Mouse (Mus musculus): ENCODE results near the gene Stpg4. TPM values are rescaled to one million over a fixed set of nuclear protein-coding genes. Genes with fewer than 3 reads are reported as not detected.

The Stpg4 gene
- polyA plus RNA-seq, 1 experiment = not detected

DNA sequence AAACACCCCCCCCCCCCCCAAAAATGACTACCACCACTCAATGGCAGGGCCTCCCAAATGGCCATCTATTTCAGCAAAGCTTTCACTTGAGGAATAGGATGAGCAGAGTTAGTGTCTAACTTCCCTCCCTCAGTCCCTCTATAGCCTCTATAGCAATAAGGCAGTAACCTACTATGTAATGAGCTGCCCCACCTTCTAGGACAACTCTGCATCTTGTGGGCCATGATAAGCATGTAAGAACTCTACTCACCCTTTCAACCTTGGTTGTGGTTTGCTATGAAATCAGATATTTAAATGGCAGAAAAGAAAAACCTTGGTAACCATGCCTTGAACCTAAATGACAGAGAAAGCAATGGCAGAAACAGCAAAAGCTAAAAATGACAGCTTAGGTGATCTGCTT lies 4.8 kb upstream of the Stpg4 start:
- Histone ChIP-seq H3K27me3 (ENCODE audit: control insufficient read depth, insufficient read depth, low read length) (no peaks in the 10 kb centered on the region), H3K4me1 (ENCODE audit: control insufficient read depth, insufficient read depth, low read length) (peaks cover 4% of the 10 kb centered on the region; the same call in 1 of the 2 replicates), H3K27ac (ENCODE audit: insufficient read depth, low read length) (no peak overlapping the region), H3K4me3 (replicated peaks; ENCODE audit: insufficient read depth, low read depth, low read length) (no peak overlapping the region)
- TF ChIP-seq POLR2A (IDR thresholded peaks at IDR 0.05; ENCODE audit: borderline replicate concordance, insufficient read depth, low read length) (no peak), CTCF (IDR thresholded peaks at IDR 0.05; ENCODE audit: borderline replicate concordance, insufficient read depth, low read depth, low read length) (no peak)
- DNase-seq = no peak

GRCm38 (mm10) chr17:87429431-87429830 lies 1.9 kb upstream of the Stpg4 start:
- no peak for TF ChIP-seq CTCF (IDR thresholded peaks at IDR 0.05; ENCODE audit: borderline replicate concordance, insufficient read depth, low read depth, low read length)
- TF ChIP-seq POLR2A (IDR thresholded peaks at IDR 0.05; ENCODE audit: borderline replicate concordance, insufficient read depth, low read length) = no peak
- DNase-seq = no peak
- H3K27ac ChIP-seq (ENCODE audit: insufficient read depth, low read length) = no peak overlapping the region
- no peak overlapping the region for H3K4me3 ChIP-seq (replicated peaks; ENCODE audit: insufficient read depth, low read depth, low read length)
- no peaks in the 10 kb centered on the region for H3K27me3 ChIP-seq (ENCODE audit: control insufficient read depth, insufficient read depth, low read length)
- 78% methylated on average over 3 of the region's 3 CpGs for WGBS
- 0 out of 2 replicates have a peak, but pooled peaks cover 2% of the 10 kb centered on the region for H3K4me1 ChIP-seq (ENCODE audit: control insufficient read depth, insufficient read depth, low read length)

DNA sequence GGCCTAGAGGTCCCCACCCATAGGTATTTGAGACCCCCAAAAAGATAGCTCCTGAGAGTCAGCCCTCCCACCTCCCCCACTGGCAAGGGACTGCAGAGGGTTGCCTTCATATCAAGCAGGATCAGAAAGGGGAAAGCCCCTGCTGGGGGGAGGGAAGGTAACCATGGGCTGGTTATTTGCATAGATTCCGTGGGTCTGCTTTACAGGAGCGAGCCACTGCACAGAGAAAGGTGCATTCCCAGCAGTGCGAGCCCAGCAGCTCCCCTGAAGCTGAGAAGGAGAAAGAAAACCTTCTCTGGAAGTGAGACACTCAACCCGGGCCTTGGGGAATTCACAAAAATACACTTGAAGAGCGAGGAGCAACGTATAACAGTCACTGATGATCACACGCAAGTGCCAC lies 9.5 kb downstream of the Stpg4 start:
- no peak for DNase-seq
- WGBS = 82% methylated on average over 7 of the region's 7 CpGs
- TF ChIP-seq CTCF (IDR thresholded peaks at IDR 0.05; ENCODE audit: borderline replicate concordance, insufficient read depth, low read depth, low read length) = no peak
- TF ChIP-seq POLR2A (IDR thresholded peaks at IDR 0.05; ENCODE audit: borderline replicate concordance, insufficient read depth, low read length) = no peak
- H3K27ac ChIP-seq (ENCODE audit: insufficient read depth, low read length) = no peak overlapping the region
- no peaks in the 10 kb centered on the region for H3K4me1 ChIP-seq (ENCODE audit: control insufficient read depth, insufficient read depth, low read length)
- no peaks in the 10 kb centered on the region for H3K27me3 ChIP-seq (ENCODE audit: control insufficient read depth, insufficient read depth, low read length)
- H3K4me3 ChIP-seq (replicated peaks; ENCODE audit: insufficient read depth, low read depth, low read length) = no peak overlapping the region

GRCm38 (mm10) chr17:87406646-87407045 lies 20.9 kb downstream of the Stpg4 start:
- no peak for DNase-seq

GRCm38 (mm10) chr17:87405576-87405975 lies 22.0 kb downstream of the Stpg4 start:
- 76% methylated on average over 11 of the region's 11 CpGs for WGBS

More at GRCm38 (mm10) chr17:87406646-87407045, 20.9 kb downstream of the Stpg4 start:
- Histone ChIP-seq H3K4me3 (replicated peaks; ENCODE audit: insufficient read depth, low read depth, low read length) (no peak overlapping the region), H3K27me3 (ENCODE audit: control insufficient read depth, insufficient read depth, low read length) (no peaks in the 10 kb centered on the region), H3K27ac (ENCODE audit: insufficient read depth, low read length) (no peak overlapping the region), H3K4me1 (ENCODE audit: control insufficient read depth, insufficient read depth, low read length) (no peaks in the 10 kb centered on the region)
- 82% methylated on average over 4 of the region's 4 CpGs for WGBS
- no peak for TF ChIP-seq CTCF (IDR thresholded peaks at IDR 0.05; ENCODE audit: borderline replicate concordance, insufficient read depth, low read depth, low read length)
- TF ChIP-seq POLR2A (IDR thresholded peaks at IDR 0.05; ENCODE audit: borderline replicate concordance, insufficient read depth, low read length) = no peak

GRCm38 (mm10) chr17:87403462-87403861 lies 24.1 kb downstream of the Stpg4 start:
- Histone ChIP-seq H3K4me1 (ENCODE audit: control insufficient read depth, insufficient read depth, low read length) (no peaks in the 10 kb centered on the region), H3K27me3 (ENCODE audit: control insufficient read depth, insufficient read depth, low read length) (no peaks in the 10 kb centered on the region), H3K27ac (ENCODE audit: insufficient read depth, low read length) (no peak overlapping the region), H3K4me3 (replicated peaks; ENCODE audit: insufficient read depth, low read depth, low read length) (no peak overlapping the region)
- 87% methylated on average over 4 of the region's 4 CpGs for WGBS
- no peak for TF ChIP-seq POLR2A (IDR thresholded peaks at IDR 0.05; ENCODE audit: borderline replicate concordance, insufficient read depth, low read length)
- TF ChIP-seq CTCF (IDR thresholded peaks at IDR 0.05; ENCODE audit: borderline replicate concordance, insufficient read depth, low read depth, low read length) = no peak
- DNase-seq = no peak

More at GRCm38 (mm10) chr17:87405576-87405975, 22.0 kb downstream of the Stpg4 start:
- no peak for TF ChIP-seq POLR2A (IDR thresholded peaks at IDR 0.05; ENCODE audit: borderline replicate concordance, insufficient read depth, low read length)
- no peak for TF ChIP-seq CTCF (IDR thresholded peaks at IDR 0.05; ENCODE audit: borderline replicate concordance, insufficient read depth, low read depth, low read length)
- Histone ChIP-seq H3K27ac (ENCODE audit: insufficient read depth, low read length) (no peak overlapping the region), H3K4me1 (ENCODE audit: control insufficient read depth, insufficient read depth, low read length) (no peaks in the 10 kb centered on the region), H3K4me3 (replicated peaks; ENCODE audit: insufficient read depth, low read depth, low read length) (no peak overlapping the region), H3K27me3 (ENCODE audit: control insufficient read depth, insufficient read depth, low read length) (no peaks in the 10 kb centered on the region)
- no peak for DNase-seq

- 91% methylated on average over 11 of the region's 11 CpGs for WGBS
- Histone ChIP-seq H3K4me3 (replicated peaks; ENCODE audit: insufficient read depth, low read depth, low read length) (no peak overlapping the region), H3K27ac (ENCODE audit: insufficient read depth, low read length) (no peak overlapping the region), H3K4me1 (ENCODE audit: control insufficient read depth, insufficient read depth, low read length) (no peaks in the 10 kb centered on the region), H3K27me3 (ENCODE audit: control insufficient read depth, insufficient read depth, low read length) (no peaks in the 10 kb centered on the region)
- TF ChIP-seq CTCF (IDR thresholded peaks at IDR 0.05; ENCODE audit: borderline replicate concordance, insufficient read depth, low read depth, low read length) = no peak
- TF ChIP-seq POLR2A (IDR thresholded peaks at IDR 0.05; ENCODE audit: borderline replicate concordance, insufficient read depth, low read length) = no peak
- DNase-seq = no peak
These were observed 25.1 kb downstream of the Stpg4 start for GRCm38 (mm10) chr17:87402444-87402843.

DNA sequence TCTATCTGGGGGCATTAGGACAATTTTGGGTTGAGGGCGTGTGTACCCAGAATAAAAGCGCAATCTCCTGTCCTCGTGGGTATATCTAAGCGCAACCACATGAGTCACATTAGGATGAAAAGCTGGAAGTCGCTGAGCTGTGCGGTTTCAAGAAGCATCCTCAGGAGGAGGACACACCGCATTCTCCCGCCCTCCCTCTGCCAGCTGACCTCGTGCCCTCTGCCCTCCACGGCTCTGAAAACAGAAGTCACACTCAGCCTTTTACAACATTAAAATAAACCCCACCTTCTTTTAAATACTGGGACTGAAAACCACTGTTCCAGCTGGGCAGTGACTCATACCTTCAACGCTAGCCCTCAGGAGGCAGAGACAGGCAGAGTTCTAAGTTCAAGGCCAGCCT lies 30.5 kb downstream of the Stpg4 start:
- WGBS = 77% methylated on average over 11 of the region's 11 CpGs
- Histone ChIP-seq H3K27ac (ENCODE audit: insufficient read depth, low read length) (no peak overlapping the region), H3K27me3 (ENCODE audit: control insufficient read depth, insufficient read depth, low read length) (no peaks in the 10 kb centered on the region), H3K4me1 (ENCODE audit: control insufficient read depth, insufficient read depth, low read length) (no peaks in the 10 kb centered on the region), H3K4me3 (replicated peaks; ENCODE audit: insufficient read depth, low read depth, low read length) (no peak overlapping the region)
- DNase-seq = no peak
- TF ChIP-seq POLR2A (IDR thresholded peaks at IDR 0.05; ENCODE audit: borderline replicate concordance, insufficient read depth, low read length) (no peak), CTCF (IDR thresholded peaks at IDR 0.05; ENCODE audit: borderline replicate concordance, insufficient read depth, low read depth, low read length) (no peak)
